Mouse (Mus musculus): ENCODE measurements around the gene Nup107. TPM values are rescaled to one million over a fixed set of nuclear protein-coding genes. Genes with fewer than 3 reads are reported as not detected.
A peak's percentile ranks its signal among the peaks of the same experiment; 100 is the strongest.

Nup107 gene
- polyA plus RNA-seq, 1 experiment from 2014 or later: 96.3 TPM

DNA sequence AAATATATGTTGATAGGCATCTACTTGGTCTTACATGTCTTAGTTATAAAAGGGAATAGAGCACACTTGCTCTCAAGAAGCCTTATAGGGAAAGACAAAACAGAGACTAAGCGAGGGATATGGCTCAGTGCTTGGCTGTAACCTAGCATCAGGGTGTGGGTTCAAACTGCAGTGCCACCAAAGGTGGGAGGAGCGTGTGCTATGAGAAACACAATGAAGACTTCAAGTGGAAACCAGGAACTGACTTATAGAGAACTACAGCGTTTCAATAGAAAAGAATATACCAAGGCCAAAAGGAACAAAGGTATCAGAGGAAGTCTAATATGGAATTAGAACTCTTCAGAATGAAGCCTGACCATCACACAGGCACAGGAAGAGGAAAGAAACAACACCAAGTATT, 38.3 kb upstream of the Nup107 start:
- H3K36me3 ChIP-seq (ENCODE audit: insufficient read depth): no peaks in the 10 kb centered on the region
- ATAC-seq (ENCODE audit: insufficient read depth): no peak
- DNase-seq: no peak
- no peaks in the 10 kb centered on the region for H3K27me3 ChIP-seq (ENCODE audit: insufficient read depth, low read length)
- H3K9ac ChIP-seq: no peak overlapping the region
- 79% methylated on average over 3 of the region's 3 CpGs for WGBS
- H3K4me2 ChIP-seq: no peak overlapping the region
- H3K27ac ChIP-seq (ENCODE audit: low read depth): no peak overlapping the region
- H3K9me3 ChIP-seq (ENCODE audit: low read depth, low read length): no peaks in the 10 kb centered on the region
- TF ChIP-seq CTCF (IDR thresholded peaks at IDR 0.05; ENCODE audit: low read depth): no peak
- no peak overlapping the region for H3K4me3 ChIP-seq (ENCODE audit: low read depth, low read length)
- H3K4me1 ChIP-seq (ENCODE audit: insufficient read depth): no peaks in the 10 kb centered on the region

DNA sequence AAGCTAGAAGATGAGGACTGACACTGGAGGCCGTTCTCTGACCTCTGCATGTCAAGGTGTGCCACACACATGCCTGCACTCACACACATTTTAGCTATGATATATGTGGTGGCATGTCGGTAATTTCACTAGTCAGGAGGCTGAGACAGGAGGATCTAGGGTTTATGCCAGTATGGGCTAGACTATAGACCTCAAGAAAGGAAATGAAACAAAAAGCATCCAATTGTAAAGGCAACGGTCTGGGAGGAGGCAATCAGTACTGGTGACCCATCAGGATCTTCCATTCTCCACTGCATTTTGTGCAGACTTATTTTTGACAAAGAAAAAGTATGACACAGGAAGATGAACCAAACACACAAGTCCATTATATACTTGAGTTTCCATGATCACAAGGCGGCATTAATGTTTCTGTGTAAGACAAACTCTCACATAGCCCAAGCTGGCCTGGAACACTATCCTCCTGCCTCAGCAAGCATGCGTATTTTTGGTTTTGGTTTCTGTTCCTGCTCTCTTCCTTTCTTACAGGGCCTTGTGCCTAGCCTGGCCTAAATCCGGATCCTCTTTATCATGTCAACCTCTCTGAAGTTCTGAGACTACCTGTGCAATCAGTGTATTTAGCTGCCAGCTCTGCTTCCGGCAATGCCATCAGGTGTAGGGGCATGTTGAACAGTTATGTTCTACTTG, 37.1 kb upstream of the Nup107 start:
- Histone ChIP-seq H3K4me2 (no peak overlapping the region), H3K27me3 (ENCODE audit: insufficient read depth, low read length) (no peaks in the 10 kb centered on the region), H3K36me3 (ENCODE audit: insufficient read depth) (no peaks in the 10 kb centered on the region), H3K4me3 (ENCODE audit: low read depth, low read length) (no peak overlapping the region), H3K9ac (no peak overlapping the region), H3K27ac (ENCODE audit: low read depth) (no peak overlapping the region), H3K4me1 (ENCODE audit: insufficient read depth) (no peaks in the 10 kb centered on the region), H3K9me3 (ENCODE audit: low read depth, low read length) (no peaks in the 10 kb centered on the region)
- TF ChIP-seq CTCF (IDR thresholded peaks at IDR 0.05; ENCODE audit: low read depth): no peak
- WGBS: 93% methylated on average over 7 of the region's 7 CpGs
- ATAC-seq (ENCODE audit: insufficient read depth) (no peak), DNase-seq (no peak)

DNA sequence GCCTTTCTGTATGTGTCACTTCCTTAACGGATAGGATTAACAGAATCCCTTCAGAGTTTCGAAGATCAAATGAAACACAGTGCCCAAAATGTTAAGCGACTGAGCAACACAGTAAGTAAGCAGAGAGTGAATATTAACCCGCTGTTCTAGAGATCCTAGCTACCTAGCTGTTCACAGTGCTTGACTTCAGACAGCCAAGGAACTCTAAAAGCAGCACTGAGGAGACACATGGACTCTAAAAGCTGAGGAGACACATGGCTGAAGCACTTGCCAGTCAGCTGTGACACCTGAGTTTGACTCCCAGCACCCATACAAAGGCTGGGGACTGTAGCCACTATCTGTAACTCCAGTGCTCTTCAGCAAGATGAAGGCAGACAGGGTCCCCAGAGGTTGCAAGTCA, 36.5 kb upstream of the Nup107 start:
- no peak for TF ChIP-seq CTCF (IDR thresholded peaks at IDR 0.05; ENCODE audit: low read depth)
- H3K27me3 ChIP-seq (ENCODE audit: insufficient read depth, low read length): no peaks in the 10 kb centered on the region
- H3K36me3 ChIP-seq (ENCODE audit: insufficient read depth): peaks cover 5% of the 10 kb centered on the region; the same call in 1 of the 2 replicates
- no peak overlapping the region for H3K4me3 ChIP-seq (ENCODE audit: low read depth, low read length)
- H3K4me1 ChIP-seq (ENCODE audit: insufficient read depth): no peaks in the 10 kb centered on the region
- ATAC-seq (ENCODE audit: insufficient read depth) (no peak), DNase-seq (no peak)
- H3K9ac ChIP-seq: no peak overlapping the region
- H3K9me3 ChIP-seq (ENCODE audit: low read depth, low read length): no peaks in the 10 kb centered on the region
- H3K4me2 ChIP-seq: no peak overlapping the region
- H3K27ac ChIP-seq (ENCODE audit: low read depth): no peak overlapping the region
- WGBS: 70% methylated on average over 4 of the region's 4 CpGs

DNA sequence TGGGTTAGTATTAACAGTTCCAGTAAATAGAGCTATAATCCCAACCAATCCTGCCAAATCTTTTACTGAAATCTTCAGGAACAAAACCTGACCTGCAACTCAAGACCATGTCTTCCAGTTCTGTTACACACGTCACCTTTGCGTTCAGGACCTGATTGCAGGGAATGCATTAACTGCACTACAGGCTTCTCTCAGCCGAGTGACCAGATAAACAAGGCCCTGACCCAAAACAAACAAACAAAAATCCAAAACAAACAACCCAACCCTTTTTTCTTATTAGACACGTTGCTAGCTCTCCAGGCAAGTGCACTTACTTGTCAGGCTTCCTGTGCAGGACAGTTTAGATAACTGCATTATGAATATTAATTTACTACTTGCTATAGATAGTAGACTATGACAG, 36.0 kb upstream of the Nup107 start:
- Histone ChIP-seq H3K4me1 (ENCODE audit: insufficient read depth) (no peaks in the 10 kb centered on the region), H3K4me2 (no peak overlapping the region), H3K36me3 (ENCODE audit: insufficient read depth) (peaks cover 10% of the 10 kb centered on the region), H3K4me3 (ENCODE audit: low read depth, low read length) (no peak overlapping the region), H3K9me3 (ENCODE audit: low read depth, low read length) (no peaks in the 10 kb centered on the region), H3K27me3 (ENCODE audit: insufficient read depth, low read length) (no peaks in the 10 kb centered on the region), H3K27ac (ENCODE audit: low read depth) (no peak overlapping the region), H3K9ac (no peak overlapping the region)
- TF ChIP-seq CTCF (IDR thresholded peaks at IDR 0.05; ENCODE audit: low read depth): no peak
- 57% methylated on average over 4 of the region's 4 CpGs for WGBS
- DNase-seq (no peak), ATAC-seq (ENCODE audit: insufficient read depth) (no peak)

DNA sequence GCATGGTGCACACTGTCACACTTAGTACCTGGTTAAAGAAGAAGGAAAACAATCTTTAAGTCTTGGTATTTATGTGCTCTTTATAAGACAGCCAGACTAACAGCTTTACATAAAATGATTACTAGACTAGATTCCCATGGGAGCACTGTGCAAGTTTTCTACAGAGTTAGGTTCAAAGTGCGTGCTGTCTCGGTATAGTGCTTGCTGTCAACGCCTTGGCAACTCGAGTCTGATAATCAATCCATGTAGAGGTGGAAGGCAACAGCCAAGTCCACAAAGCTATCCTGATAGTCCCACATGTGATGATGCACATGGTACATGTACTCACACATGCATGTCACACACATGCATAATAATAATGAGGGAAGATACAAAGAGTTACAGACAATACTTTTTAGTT, 32.1 kb upstream of the Nup107 start:
- ATAC-seq (ENCODE audit: insufficient read depth) (no peak), DNase-seq (no peak)
- Histone ChIP-seq H3K27ac (ENCODE audit: low read depth) (no peak overlapping the region), H3K4me1 (ENCODE audit: insufficient read depth) (no peaks in the 10 kb centered on the region), H3K9me3 (ENCODE audit: low read depth, low read length) (no peaks in the 10 kb centered on the region), H3K27me3 (ENCODE audit: insufficient read depth, low read length) (no peaks in the 10 kb centered on the region), H3K36me3 (ENCODE audit: insufficient read depth) (peaks cover 46% of the 10 kb centered on the region), H3K4me3 (ENCODE audit: low read depth, low read length) (no peak overlapping the region), H3K9ac (no peak overlapping the region), H3K4me2 (no peak overlapping the region)
- TF ChIP-seq CTCF (IDR thresholded peaks at IDR 0.05; ENCODE audit: low read depth): no peak
- WGBS: 61% methylated on average over 4 of the region's 4 CpGs

DNA sequence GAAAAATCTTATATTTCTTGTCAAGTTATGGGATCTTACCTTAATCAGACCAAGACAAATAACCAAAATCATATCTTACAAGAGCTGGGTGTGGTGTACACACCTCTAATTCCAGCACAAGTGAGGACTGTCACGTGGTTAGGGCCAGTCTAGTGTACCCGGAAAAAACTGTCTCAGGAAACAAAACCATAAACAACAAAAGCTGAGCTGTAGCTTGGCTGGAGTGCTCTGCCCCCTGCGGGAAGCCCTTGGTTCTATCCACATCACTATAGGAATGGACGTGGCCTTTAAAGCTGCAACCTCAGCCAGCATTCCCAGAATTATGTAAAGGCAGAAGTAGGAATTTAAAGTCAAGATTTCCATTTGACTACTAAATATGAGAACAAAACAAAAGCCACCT, 31.6 kb upstream of the Nup107 start:
- TF ChIP-seq CTCF (IDR thresholded peaks at IDR 0.05; ENCODE audit: low read depth): no peak
- WGBS: 66% methylated on average over 4 of the region's 4 CpGs
- Histone ChIP-seq H3K36me3 (ENCODE audit: insufficient read depth) (peaks cover 51% of the 10 kb centered on the region), H3K27me3 (ENCODE audit: insufficient read depth, low read length) (no peaks in the 10 kb centered on the region), H3K4me1 (ENCODE audit: insufficient read depth) (no peaks in the 10 kb centered on the region), H3K4me3 (ENCODE audit: low read depth, low read length) (no peak overlapping the region), H3K9me3 (ENCODE audit: low read depth, low read length) (no peaks in the 10 kb centered on the region), H3K9ac (no peak overlapping the region), H3K4me2 (no peak overlapping the region), H3K27ac (ENCODE audit: low read depth) (no peak overlapping the region)
- ATAC-seq (ENCODE audit: insufficient read depth): no peak
- peak; percentile 13 for DNase-seq

DNA sequence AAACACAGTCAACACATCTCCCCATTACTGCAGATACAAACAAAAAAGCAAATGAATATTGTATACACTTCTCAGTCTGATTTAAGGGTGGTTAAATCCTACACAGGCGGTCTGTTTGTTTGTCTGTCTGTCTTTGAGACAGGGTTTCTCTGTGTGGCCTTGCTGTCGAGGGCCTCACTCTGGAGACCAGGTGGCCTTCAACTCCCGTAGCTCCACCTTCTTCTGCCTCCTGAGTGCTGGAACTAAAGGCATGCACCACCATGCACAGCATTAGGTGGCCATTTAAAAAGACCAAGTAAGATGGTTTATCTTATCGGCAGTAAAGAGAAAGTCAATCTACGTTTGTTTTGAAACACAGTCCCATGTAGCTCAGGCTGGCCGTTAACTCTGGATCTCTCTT, 30.8 kb upstream of the Nup107 start:
- no peak for ATAC-seq (ENCODE audit: insufficient read depth)
- no peaks in the 10 kb centered on the region for H3K4me1 ChIP-seq (ENCODE audit: insufficient read depth)
- 71% methylated on average over 6 of the region's 6 CpGs for WGBS
- H3K9me3 ChIP-seq (ENCODE audit: low read depth, low read length): no peaks in the 10 kb centered on the region
- H3K27ac ChIP-seq (ENCODE audit: low read depth): no peak overlapping the region
- H3K36me3 ChIP-seq (ENCODE audit: insufficient read depth): peaks cover 59% of the 10 kb centered on the region
- TF ChIP-seq CTCF (IDR thresholded peaks at IDR 0.05; ENCODE audit: low read depth): no peak
- H3K4me3 ChIP-seq (ENCODE audit: low read depth, low read length): no peak overlapping the region
- no peak for DNase-seq
- no peak overlapping the region for H3K4me2 ChIP-seq
- no peaks in the 10 kb centered on the region for H3K27me3 ChIP-seq (ENCODE audit: insufficient read depth, low read length)
- H3K9ac ChIP-seq: no peak overlapping the region

All from lung, embryonic 14.5 days (tissue).